ENCODE assay signal across 16 mouse cellular contexts in the genomic region with DNA sequence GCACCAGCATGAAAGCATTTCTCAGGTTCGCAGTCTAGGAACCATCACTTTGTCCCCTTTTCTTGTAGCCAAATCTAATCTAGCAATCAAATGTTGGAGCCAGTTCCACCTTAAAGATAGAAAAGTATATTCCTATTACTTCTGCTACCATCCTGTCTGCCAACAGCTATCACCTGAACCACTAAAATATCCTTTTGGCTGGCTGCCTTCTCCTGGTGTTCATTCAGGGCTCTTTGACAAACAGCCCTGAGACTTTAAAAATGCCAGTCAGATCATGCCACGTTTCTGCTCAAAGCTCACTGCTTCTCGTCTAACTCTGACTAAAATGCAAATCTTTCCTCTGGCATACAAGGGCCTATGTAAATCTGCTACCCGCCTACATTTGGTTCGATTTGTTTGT.
"Had no signal": no experiment of that assay in that cellular context is flagged by ENCODE, and none has a peak within 500 bp of the region (broad histone marks: within the 10 kb centered on the region; RNA-seq: fewer than 3 reads in every experiment).

No protein-coding gene starts in this region.

- H3K4me2 ChIP-seq: lung, embryonic 15.5 days; midbrain, embryonic 12.5 days; neural tube, embryonic 12.5 days; stomach, embryonic 15.5 days had no signal

- H3K9ac ChIP-seq: liver, postnatal 0 days; lung, embryonic 15.5 days; midbrain, embryonic 12.5 days; neural tube, embryonic 12.5 days; stomach, embryonic 15.5 days had no signal

- H3K27me3 ChIP-seq: lung, embryonic 15.5 days; megakaryocyte, embryonic 14.5 days; midbrain, embryonic 12.5 days; neural tube, embryonic 12.5 days; stomach, embryonic 15.5 days had no signal

- H3K4me1 ChIP-seq: megakaryocyte, embryonic 14.5 days; neural tube, embryonic 12.5 days; stomach, embryonic 15.5 days had no signal

- DNase-seq: liver, postnatal 0 days; lung, adult 2 months; lung, postnatal 14 days; lung, postnatal 36 days; midbrain, embryonic 14.5 days; right cerebral cortex, postnatal 14 days; thymus, adult 2 months; thymus, postnatal 25 days; thymus, postnatal 4 days had no signal

- H3K36me3 ChIP-seq: lung, embryonic 15.5 days; midbrain, embryonic 12.5 days; neural tube, embryonic 12.5 days; stomach, embryonic 15.5 days had no signal

- H3K4me3 ChIP-seq: lung, embryonic 15.5 days; megakaryocyte, embryonic 14.5 days; midbrain, embryonic 12.5 days; neural tube, embryonic 12.5 days; stomach, embryonic 15.5 days had no signal

- H3K27ac ChIP-seq: lung, embryonic 15.5 days; macrophage; midbrain, embryonic 12.5 days; neural tube, embryonic 12.5 days; stomach, embryonic 15.5 days; stomach, postnatal 0 days had no signal

- H3K9me3 ChIP-seq: lung, embryonic 15.5 days; megakaryocyte, embryonic 14.5 days; midbrain, embryonic 12.5 days; neural tube, embryonic 12.5 days; stomach, embryonic 15.5 days had no signal
